Mouse (Mus musculus) megakaryocyte, embryonic 14.5 days (primary cell): ENCODE measurements at regions not wholly inside any gene's neighbourhood (a gene's known extent, or its start where the extent isn't known, plus 50 kb on each side); places are given as distances from the start of the nearest gene placed in this dataset.

Experiments used
- FLI1 ChIP-seq: IDR thresholded peaks from 2 replicates; pipeline ENCODE4 v1.6.1; 2012; ENCODE audit warnings: low read length, inconsistent platforms, mixed read lengths
- GATA1 ChIP-seq: IDR thresholded peaks from 3 replicates; pipeline ENCODE4 v1.6.1; 2012; ENCODE audit warnings: mixed read lengths, low read length, inconsistent platforms, borderline replicate concordance

DNA sequence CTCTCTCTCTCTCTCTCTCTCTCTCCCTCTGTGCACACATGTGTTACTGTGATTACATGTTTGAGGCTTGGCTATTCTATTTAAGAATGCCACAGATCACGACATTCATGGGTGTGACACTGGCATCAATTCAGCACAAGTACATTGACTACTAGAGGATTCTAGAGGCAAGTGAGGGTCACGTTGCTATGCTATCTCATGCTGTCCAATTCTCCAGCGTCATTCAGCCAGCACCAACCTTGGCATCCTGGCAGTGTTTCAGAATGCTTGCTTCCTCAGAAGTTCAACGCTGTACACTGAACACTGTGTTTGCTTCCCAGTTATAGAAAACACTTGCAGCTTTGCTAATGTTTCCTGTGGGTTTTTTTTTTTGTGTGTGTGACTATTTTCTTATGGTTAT is 167.6 kb downstream of the Fam198b start:
- TF ChIP-seq GATA1 (no peak), FLI1 (no peak)
